Mouse (Mus musculus) CH12.LX (cell line): ENCODE measurements around the gene Fbxo11.

Experiments
- CHD1 ChIP-seq: IDR thresholded peaks from 2 replicates; pipeline ENCODE4 v1.6.1; 2012; ENCODE audit warnings: low read depth, low read length, improper control_type of control experiment, inconsistent platforms
- CTCF ChIP-seq, 2 experiments: IDR thresholded peaks in 1 of 2; conservative IDR thresholded peaks in 1 of 2; 2 replicates each; pipeline ENCODE4 v1.5.1; 2011 to 2012; ENCODE audit warnings: low read depth in 2 of 2, low read length in 2 of 2, improper control_type of control experiment in 1 of 2, inconsistent platforms in 1 of 2, mild to moderate bottlenecking in 1 of 2, moderate library complexity in 1 of 2
- EP300 ChIP-seq: IDR thresholded peaks from 2 replicates; pipeline ENCODE4 v1.6.1; 2011; ENCODE audit warnings: low read length, improper control_type of control experiment
- GABPA ChIP-seq: IDR thresholded peaks from 2 replicates; pipeline ENCODE4 v1.6.1; 2012; ENCODE audit warnings: low read depth, low read length, improper control_type of control experiment, inconsistent platforms; ENCODE audit not compliant: insufficient replicate concordance
- HCFC1 ChIP-seq: IDR thresholded peaks from 2 replicates; pipeline ENCODE4 v1.6.1; 2012; ENCODE audit warnings: low read depth, mild to moderate bottlenecking, inconsistent platforms, low read length, improper control_type of control experiment
- JUND ChIP-seq: conservative IDR thresholded peaks from 2 replicates; pipeline ENCODE4 v1.6.1; 2011; ENCODE audit warnings: low read depth, low read length, improper control_type of control experiment
- MAFK ChIP-seq: IDR thresholded peaks from 2 replicates; pipeline ENCODE4 v1.6.1; 2011; ENCODE audit warnings: low read length, improper control_type of control experiment; ENCODE audit not compliant: insufficient replicate concordance
- MEF2A ChIP-seq: IDR thresholded peaks from 2 replicates; pipeline ENCODE4 v1.6.1; 2014; ENCODE audit warnings: low read depth, mild to moderate bottlenecking, inconsistent platforms, low read length, improper control_type of control experiment, borderline replicate concordance
- NRF1 ChIP-seq: IDR thresholded peaks from 2 replicates; pipeline ENCODE4 v1.6.1; 2014; ENCODE audit warnings: low read depth, mild to moderate bottlenecking, inconsistent platforms, low read length, improper control_type of control experiment, moderate library complexity
- RCOR1 ChIP-seq: conservative IDR thresholded peaks from 2 replicates; pipeline ENCODE4 v1.6.1; 2012; ENCODE audit warnings: low read depth, mild to moderate bottlenecking, inconsistent platforms, low read length, improper control_type of control experiment
- USF1 ChIP-seq: IDR thresholded peaks from 2 replicates; pipeline ENCODE4 v1.6.1; 2014; ENCODE audit warnings: low read depth, mild to moderate bottlenecking, inconsistent platforms, low read length, improper control_type of control experiment
- USF2 ChIP-seq: conservative IDR thresholded peaks from 2 replicates; pipeline ENCODE4 v1.6.1; 2011; ENCODE audit warnings: low read depth, low read length, improper control_type of control experiment

DNA sequence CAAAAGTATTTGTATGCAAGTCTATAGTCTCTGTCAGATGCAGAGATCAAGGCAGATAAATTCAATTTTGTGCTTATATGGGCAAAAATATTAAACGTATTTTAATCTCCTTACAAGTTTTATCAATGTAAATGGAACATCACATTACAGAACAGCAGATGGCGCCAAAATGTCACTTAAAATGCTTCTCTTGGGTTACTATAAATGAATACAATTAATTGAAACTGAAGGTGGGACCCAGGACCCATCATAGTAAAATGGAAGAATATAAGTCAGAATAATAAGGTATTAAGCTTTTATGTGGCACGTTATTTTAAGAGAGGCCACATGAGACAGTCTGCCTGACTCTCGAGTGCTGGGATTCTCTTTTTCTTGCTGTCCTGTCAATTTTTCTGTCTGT is 39.9 kb downstream of the Fbxo11 start:
- TF ChIP-seq NRF1 (no peak), CTCF (conservative IDR thresholded peaks at IDR 0.05 in 1 of 2, IDR thresholded peaks at IDR 0.05 in 1 of 2; ENCODE audit: low read depth in 2 of 2, low read length in 2 of 2) (peak in 1 of 2 experiments; percentile 67; a peak in 2 of 4 replicates), MEF2A (no peak), RCOR1 (no peak), EP300 (no peak), GABPA (no peak), JUND (no peak), MAFK (no peak), USF2 (no peak), HCFC1 (no peak), USF1 (no peak), CHD1 (no peak)
